Mouse (Mus musculus): ENCODE measurements around the gene Esyt2.

DNA sequence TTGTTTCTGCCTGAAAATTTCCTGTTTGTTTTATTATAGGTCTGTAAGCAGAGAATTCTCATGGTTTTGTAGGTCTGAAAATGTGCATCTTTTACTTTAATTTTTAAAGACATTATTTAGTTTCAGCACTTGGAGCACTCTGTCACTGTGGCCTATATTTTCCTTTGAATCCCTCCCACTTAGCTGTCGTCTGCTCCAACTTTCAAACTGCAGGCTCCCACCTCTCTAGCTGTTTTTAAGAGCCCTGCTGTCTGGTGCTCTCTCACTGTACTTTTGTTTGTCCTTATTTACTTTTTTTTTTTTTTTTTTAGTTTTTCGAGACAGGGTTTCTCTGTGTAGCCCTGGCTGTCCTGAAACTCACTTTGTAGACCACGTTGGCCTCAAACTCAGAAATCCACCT lies 42.2 kb upstream of the Esyt2 start:
- TF ChIP-seq CTCF (IDR thresholded peaks at IDR 0.05; ENCODE audit: extremely low read depth, insufficient read depth, low read length): no peak
- no peak for TF ChIP-seq POLR2A (IDR thresholded peaks at IDR 0.05; ENCODE audit: extremely low read depth, insufficient read depth, low read length)

Data from cortical plate, adult 2 months (tissue).